19 mouse cellular contexts compared by ENCODE assay signal in the genomic region with DNA sequence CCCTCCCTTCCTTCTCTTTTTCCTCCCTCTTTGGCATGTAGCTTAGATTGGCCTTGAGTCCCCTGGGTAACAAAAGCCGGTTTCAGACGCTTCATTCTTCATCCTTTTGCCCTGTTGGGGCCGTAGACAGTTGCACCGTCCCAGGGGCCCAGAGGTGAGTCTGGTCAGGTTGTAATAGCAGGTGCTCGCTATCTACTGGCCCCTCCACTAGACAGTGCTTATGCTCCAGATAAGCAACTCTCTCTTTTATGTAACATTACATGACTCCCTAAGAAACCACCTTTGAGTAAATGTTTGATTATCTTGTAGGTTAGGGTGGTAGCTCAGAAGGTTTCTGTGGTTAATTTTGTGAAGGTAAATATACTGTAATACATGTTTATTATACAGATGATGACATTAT.
"Had no signal": no experiment of that assay in that cellular context is flagged by ENCODE, and none has a peak within 500 bp of the region (broad histone marks: within the 10 kb centered on the region; RNA-seq: fewer than 3 reads in every experiment).

No protein-coding gene starts in this region.

- H3K9ac ChIP-seq: liver, embryonic 14.5 days; lung, embryonic 15.5 days; midbrain, embryonic 13.5 days; midbrain, embryonic 15.5 days; neural tube, embryonic 12.5 days; stomach, embryonic 15.5 days had no signal

- H3K36me3 ChIP-seq: lung, embryonic 15.5 days; midbrain, embryonic 13.5 days; midbrain, embryonic 15.5 days; neural tube, embryonic 12.5 days; stomach, embryonic 15.5 days had no signal

- H3K27ac ChIP-seq: liver, embryonic 14.5 days; lung, embryonic 15.5 days; macrophage; midbrain, embryonic 13.5 days; midbrain, embryonic 15.5 days; neural tube, embryonic 12.5 days; stomach, embryonic 15.5 days; stomach, postnatal 0 days had no signal

- DNase-seq: lung, adult 2 months; lung, postnatal 14 days; lung, postnatal 36 days; retina, postnatal 1 day; right cerebral cortex, adult 18-20 months; right cerebral cortex, postnatal 14 days; thymus, adult 2 months; thymus, postnatal 25 days; thymus, postnatal 4 days had no signal

- H3K4me2 ChIP-seq: lung, embryonic 15.5 days; midbrain, embryonic 11.5 days; midbrain, embryonic 13.5 days; midbrain, embryonic 15.5 days; neural tube, embryonic 12.5 days; stomach, embryonic 15.5 days had no signal

- H3K9me3 ChIP-seq: lung, embryonic 15.5 days; midbrain, embryonic 13.5 days; midbrain, embryonic 15.5 days; neural tube, embryonic 12.5 days; stomach, embryonic 15.5 days had no signal

- H3K27me3 ChIP-seq: lung, embryonic 15.5 days; midbrain, embryonic 13.5 days; midbrain, embryonic 15.5 days; neural tube, embryonic 12.5 days; stomach, embryonic 15.5 days had no signal

- H3K4me1 ChIP-seq: midbrain, embryonic 13.5 days; midbrain, embryonic 15.5 days; neural tube, embryonic 12.5 days; stomach, embryonic 15.5 days had no signal

- H3K4me3 ChIP-seq: lung, embryonic 15.5 days; midbrain, embryonic 13.5 days; midbrain, embryonic 15.5 days; neural tube, embryonic 12.5 days; stomach, embryonic 15.5 days had no signal

- ATAC-seq: lung, postnatal 0 days; midbrain, embryonic 13.5 days; midbrain, embryonic 15.5 days had no signal
